15 mouse cellular contexts compared by ENCODE assay signal in genomic region chr15:89061761-89062517, GRCm38 (mm10). TPM values are rescaled to one million over a fixed set of nuclear protein-coding genes. Genes with fewer than 3 reads are reported as not detected.
DNase-seq lines count a peak whose midpoint lies in the region.
"Had no signal": no experiment of that assay in that cellular context is flagged by ENCODE, and none has a peak within 500 bp of the region (broad histone marks: within the 10 kb centered on the region; RNA-seq: fewer than 3 reads in every experiment).

No protein-coding gene starts in this region.

- DNase-seq in cerebellum, adult 11 months, result peak; percentile 16
- no peak for DNase-seq in cerebellum, postnatal 14 days
- peak; percentile 80 for DNase-seq in heart, adult 11 months
- no peak for DNase-seq in heart, adult 18-20 months
- peak; percentile 3 for DNase-seq in layer of hippocampus, adult 9-11 months
- DNase-seq in layer of hippocampus, adult 8-10 months (ENCODE audit: low spot score in 2 of 2), result no peak
- peak; percentile 1 for DNase-seq in thymus, postnatal 4 days
- no peak for DNase-seq in thymus, postnatal 36 days
- DNase-seq: adrenal gland, postnatal 10 days; gastrocnemius, postnatal 10 days; kidney, adult 9 months; layer of hippocampus, postnatal 36 days; thymus, postnatal 25 days had no signal

RNA-seq across cellular contexts. Expression of gene Panx2, which starts 2.4 kb away (rescaled TPM):
- 1 to 10 TPM; 2.0 to 2.4 TPM for total RNA-seq in heart, adult 18-20 months (2021)
- total RNA-seq in layer of hippocampus, adult 8-10 months (2022), result 100 to 1,000 TPM; 126 to 157 (median 144) TPM
- total RNA-seq: liver, adult 2 months; monocyte, adult 5-6 weeks had no signal

RNA-seq across cellular contexts. Expression of gene Trabd, which starts 13.0 kb away (rescaled TPM):
- 10 to 100 TPM; 46.6 to 56.5 TPM for total RNA-seq in heart, adult 18-20 months (2021)
- total RNA-seq in layer of hippocampus, adult 8-10 months (2022), result 10 to 100 TPM; 20.5 to 22.3 (median 22.0) TPM

RNA-seq across cellular contexts. Expression of gene Selenoo, which starts 26.9 kb away (rescaled TPM):
- total RNA-seq in heart, adult 18-20 months (2021), result 10 to 100 TPM; 16.1 to 16.5 TPM
- 10 to 100 TPM; 22.9 to 25.4 (median 23.4) TPM for total RNA-seq in layer of hippocampus, adult 8-10 months (2022)

Comparison
In these comparisons a context has a peak if more than half of its experiments do, and no peak if none do; other contexts are left out.
1. DNase-seq: peak in cerebellum, adult 11 months (single experiment), heart, adult 11 months (single experiment), layer of hippocampus, adult 9-11 months (single experiment) and thymus, postnatal 4 days (single experiment); none in cerebellum, postnatal 14 days (0 of 2), heart, adult 18-20 months (0 of 2), layer of hippocampus, adult 8-10 months (0 of 2) and thymus, postnatal 36 days (0 of 2).
2. RNA of gene Panx2, which starts 2.4 kb away (total RNA-seq): 126 to 157 TPM in layer of hippocampus, adult 8-10 months; 2.0 to 2.4 TPM in heart, adult 18-20 months; every median in the first group is over 10 times any median in the second.